Mouse (Mus musculus) frontal cortex, adult 2 months (tissue): ENCODE data around the gene Gtf3c1. TPM values are rescaled to one million over a fixed set of nuclear protein-coding genes. Genes with fewer than 3 reads are reported as not detected.
"Not testable (repeated sequence)": the region's sequence is repeated elsewhere in the genome, so short reads cannot be mapped to it uniquely, and the experiment has no call there.

Experiments used
- DNase-seq, 2 experiments: peaks; one replicate each; pipeline ENCODE4 v3.0.0; 2022; ENCODE audit warnings: low spot score in 1 of 2; ENCODE audit errors: extremely low spot score in 1 of 2
- polyA plus RNA-seq: library from polyadenylated mRNA; depleted of rRNA; stranded (reverse); fragments of >200 nt; gene quantifications from 2 replicates; pipeline ENCODE4 v1.2.3, GENCODE M21; 2012; rRNA removed

Gene Gtf3c1
- polyA plus RNA-seq, result 56.8 and 60.1 TPM in 2 replicates

DNA sequence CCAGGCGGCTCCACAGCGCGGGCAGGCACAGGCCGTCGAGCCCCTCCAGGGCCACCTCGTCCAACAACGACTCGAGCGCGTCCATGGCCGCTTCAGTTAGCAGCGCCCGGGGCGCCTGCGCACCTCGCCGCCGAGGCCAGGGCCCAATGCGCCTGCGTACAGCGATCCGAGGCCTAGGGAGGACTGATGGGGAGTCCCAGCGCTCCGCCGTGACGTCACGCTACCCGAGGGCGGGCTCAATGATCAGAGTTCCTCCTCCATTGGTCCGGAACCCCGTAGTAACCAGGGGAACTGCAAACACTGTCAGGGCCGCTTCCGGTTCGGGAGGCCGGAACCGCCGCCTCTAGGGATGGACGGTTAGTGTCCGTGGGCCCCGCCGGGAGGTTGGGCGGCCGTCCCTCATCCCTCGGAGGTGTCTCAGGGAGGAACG, at the start of gene Gtf3c1, which contains the start of gene D430042O09Rik:
Gene Gtf3c1, minus strand, starts transcription at position 188 of the 430 bp plus-strand sequence.
Gene D430042O09Rik, plus strand, starts transcription at position 296 of the 430 bp plus-strand sequence.
- peak; percentile 99 to 100 for DNase-seq

DNA sequence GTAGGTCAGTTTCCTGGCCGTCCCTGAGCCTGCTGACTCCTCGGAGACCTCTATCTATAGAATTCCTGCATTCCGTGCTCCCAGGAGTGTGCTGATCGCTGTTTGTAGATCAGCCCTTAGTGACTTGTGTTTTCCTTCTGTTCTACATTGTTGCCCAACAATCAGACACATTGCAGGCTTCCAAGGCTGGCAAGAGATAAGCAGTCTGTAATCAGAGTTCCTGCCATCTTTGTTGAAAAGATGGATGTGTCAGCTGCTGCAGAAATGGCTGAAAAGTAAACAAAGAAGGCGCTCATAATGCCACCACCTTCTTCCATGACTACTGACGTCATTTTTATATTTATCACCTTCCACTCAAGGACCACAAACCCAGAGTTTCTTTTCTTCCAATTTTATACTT, 49.2 kb upstream of the Gtf3c1 start:
- no peak for DNase-seq

DNA sequence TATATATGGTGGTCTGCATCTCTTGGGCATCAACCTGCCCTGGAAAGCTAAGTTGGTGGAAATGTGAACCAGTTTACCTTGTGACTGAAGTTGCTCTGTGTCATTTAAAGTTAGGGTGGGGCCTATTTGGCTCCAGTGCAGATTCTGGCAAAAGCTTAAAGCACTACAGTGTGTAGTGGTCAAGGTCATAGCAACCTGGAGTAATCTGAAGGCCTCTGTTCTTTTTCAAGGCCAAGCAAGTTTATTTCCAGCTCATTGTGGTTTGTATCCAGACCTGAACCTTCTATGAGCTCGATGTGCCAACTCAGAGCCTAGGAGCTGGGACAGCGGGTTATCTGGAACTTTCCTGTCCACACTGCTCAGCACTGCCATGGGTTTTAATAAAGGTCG, 45.7 kb upstream of the Gtf3c1 start:
- DNase-seq, result no peak

DNA sequence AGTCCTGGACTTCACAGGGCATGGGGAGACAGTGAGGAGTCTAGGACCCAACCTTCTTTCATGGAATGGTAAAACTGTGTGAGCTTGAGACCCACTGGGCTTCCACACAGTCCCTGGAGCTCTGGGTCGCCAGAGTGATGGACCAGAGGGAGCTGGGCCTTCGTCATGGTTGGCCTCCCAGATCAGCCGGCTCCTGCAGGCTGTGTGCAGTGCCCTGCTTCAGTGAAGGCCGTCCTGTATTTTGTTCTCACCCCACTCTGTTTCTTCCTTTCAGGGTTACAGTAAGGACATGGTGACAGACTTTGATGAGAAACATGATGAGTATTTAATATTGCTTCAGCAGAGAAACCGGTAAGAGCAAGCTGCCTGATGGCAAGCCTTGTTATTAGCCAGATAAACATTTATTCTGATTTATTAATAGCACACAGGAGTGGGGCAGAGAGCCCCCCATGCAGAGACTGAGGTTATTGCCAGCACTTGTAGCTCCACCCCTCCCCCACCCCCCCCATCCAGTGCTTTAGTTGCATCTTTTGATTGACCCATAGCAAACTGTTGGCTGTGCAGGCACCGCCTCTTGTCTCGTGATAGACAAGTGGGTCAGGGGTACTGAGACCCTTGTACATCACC, 45.2 kb upstream of the Gtf3c1 start:
- no peak for DNase-seq

DNA sequence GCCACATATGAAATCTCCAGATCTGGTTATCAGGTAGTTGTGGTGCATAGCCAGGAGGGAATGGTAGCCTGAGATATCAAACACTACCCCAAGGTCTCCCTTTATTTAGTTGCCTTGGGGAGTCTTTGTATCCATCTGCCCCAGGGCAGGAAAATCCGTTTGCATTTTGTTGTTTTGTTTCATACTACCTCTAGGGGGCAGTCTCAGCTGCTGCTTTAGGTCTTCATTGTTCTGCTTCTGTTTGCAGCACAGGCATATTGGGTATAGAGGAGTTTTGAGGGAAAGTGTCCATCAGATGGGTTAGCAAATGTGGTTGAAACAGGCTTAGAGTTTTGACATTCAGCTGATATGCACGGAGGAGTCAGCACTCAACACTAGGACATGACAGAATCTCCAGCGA, 40.6 kb upstream of the Gtf3c1 start:
- DNase-seq, result peak in 1 of 2 experiments; percentile 45

DNA sequence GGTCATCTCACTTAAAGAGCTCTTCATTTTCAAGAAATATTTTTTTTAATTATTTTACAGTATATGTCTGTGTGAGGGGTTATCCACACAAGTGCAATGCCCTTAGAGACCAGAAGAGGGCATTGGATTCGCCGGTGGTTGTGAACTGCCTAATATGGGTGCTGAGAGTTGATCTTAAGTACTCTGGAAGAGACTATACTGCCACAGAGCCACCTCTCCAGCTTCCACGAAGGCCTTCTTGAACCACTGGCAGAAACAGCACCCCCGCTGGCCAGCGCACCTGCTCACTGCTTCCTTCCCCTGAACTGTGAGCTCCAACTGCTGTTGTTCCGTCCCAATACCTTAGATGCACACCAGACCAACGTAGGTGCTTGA, 39.7 kb upstream of the Gtf3c1 start:
- DNase-seq, result no peak

DNA sequence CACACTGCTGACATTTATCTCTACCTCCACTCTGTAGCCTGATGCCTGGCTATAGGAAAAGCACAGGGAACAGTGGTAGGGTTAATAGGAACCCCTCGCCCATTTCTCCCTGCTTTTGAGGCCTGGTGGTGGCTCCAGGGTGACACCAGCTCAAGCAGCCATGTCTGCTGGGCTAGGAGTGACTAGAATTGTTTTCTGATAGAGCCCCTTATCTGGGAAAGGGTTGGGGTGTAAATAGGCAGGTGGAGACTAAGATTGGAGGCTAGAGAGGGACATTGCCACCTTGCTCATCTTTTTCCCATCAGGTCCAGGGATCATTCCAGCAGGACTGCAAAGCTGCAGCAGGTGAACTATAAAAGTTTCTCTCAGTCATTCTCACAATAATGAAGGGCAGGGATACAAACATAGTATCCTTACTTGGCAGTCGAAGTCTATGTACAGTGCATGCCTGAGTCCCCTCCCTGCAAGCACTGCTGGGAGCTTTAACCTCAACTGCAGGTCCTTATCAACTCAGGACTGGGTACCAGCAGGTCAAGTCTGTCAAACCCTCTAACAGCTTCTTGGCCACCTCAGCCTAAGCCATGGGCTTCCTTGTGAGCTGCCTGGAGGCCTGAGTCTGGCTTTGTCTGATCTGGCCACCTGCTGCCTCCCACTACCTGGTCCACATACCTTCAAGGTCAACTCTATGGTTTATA, 39.2 kb upstream of the Gtf3c1 start:
- DNase-seq, result no peak

DNA sequence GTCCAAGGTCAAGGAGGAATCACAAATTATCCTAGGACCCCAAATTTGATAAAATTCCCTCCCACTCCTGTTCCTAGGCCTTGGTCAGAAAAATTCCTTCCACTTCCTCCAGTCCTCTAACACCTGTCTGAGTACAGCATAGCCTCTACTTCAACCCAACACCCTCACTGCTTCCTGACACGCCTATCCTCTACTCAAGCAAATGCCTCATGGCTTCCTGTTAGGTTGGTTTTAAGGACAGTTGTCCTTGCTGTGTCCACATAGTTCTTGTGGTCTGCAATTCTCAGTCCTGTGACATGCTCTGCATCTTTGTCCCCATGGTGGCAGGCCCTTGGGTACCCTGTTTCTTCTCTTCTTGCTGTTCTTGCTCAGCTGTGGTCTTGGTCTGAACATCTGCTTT, 37.2 kb upstream of the Gtf3c1 start:
- DNase-seq, result no peak

DNA sequence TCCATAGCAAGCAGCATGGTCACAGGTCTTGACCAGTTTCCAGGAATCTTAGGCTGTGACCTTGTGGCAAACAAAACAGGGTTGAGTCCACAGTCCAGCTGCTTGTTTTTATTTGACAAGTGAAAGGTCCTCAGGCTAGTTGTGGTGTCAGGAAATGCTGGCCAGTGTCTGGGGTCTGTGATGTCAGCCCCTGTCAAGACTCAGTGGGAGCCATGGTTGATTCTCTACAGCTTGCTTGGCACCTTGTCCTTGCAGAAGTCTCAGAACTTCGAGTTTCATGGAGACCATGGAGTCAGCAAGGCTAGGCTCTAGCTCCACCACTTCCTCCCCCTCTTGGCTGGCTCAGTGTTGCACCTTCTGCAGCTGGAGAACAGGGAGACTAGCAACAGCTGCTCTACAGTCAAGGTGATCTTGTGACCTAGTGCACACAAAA, 33.7 kb upstream of the Gtf3c1 start:
- no peak for DNase-seq

DNA sequence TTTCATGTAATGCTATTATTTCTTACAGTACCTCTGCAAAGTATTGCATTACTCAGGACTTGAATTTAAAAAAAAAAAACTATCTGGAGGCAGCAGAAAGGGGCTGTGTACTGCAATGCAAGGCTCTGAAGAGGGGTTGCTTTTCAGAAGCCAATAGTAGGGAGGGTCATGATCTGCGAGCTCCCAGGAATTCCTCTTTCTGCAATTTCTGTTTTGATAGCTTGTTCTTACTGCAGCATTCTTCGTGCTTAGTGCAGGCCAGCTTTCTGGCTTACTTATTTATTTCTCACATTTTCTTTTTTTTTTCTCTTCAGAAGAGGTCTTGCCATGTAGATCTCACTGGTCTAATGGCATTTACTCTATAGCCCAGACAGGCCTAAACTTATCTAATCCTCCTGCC, 32.9 kb upstream of the Gtf3c1 start:
- DNase-seq, result no peak

DNA sequence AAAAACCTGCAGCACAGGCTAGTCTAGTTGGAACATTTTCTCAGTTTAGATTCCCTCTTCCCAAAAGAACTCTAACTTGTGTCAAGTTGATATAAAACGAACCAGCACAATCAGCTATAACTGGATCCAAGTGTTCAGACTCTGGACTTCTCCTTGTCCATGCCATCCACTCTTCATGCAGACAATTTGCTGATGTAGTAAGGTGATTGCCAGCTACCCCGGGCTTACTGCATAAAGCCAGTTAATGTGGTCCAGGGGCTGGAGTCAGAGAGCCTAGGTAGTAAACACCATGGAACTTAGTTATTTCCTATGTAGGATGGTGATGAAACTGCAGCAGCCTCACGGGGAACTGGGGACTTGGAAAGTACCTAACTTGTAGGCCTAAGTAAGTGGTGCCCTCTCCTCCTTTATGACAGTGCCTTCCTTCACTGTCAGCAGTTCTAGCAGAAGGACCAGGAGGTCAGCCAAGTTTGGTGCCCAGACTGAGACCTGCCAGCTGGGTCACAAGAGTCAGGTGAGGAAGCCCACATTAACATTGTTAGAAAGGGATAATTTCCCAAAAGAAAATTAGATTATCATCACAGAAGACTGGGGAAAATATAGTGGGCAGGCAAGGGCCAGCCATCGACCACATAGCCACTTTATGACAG, 28.9 kb upstream of the Gtf3c1 start:
- no peak for DNase-seq

DNA sequence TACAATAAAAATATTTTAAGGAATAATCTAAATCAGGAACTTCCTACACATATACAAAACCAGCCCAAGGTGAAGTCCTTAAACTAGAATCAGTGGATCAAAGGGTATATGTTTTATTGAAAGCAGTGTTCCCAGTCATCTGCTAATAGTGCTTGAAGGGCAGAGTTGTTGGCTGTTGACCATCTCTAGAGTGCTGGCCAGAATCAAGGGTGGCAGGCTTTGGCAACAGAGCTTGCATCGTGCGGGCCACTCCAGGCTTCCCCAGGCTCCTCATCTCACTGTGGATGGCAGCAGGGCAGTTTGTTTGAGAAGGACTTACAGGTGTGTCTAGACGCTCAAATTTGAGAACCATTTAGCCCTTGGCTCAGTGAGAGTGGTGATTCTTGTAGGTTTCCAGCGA, 26.2 kb upstream of the Gtf3c1 start:
- DNase-seq, result no peak

DNA sequence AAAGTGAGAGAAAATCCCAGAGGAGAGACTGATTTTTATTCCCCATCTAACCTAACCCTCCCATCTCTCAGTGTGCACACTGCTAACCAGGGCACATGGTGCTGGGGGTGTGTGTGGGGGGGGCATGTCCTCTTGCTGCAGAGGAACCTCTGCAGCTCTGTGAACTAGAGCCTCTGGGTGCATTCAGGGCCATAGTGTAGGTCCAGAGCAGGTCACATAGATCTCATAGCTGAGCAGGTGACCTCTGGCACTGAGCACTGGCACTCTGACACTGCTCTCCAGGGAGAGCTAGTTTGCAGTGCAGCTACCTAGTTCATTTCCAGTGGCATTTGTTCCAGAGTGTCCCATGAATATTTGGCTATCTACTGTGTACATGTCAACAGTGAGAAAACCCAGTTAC, 24.1 kb upstream of the Gtf3c1 start:
- no peak for DNase-seq

DNA sequence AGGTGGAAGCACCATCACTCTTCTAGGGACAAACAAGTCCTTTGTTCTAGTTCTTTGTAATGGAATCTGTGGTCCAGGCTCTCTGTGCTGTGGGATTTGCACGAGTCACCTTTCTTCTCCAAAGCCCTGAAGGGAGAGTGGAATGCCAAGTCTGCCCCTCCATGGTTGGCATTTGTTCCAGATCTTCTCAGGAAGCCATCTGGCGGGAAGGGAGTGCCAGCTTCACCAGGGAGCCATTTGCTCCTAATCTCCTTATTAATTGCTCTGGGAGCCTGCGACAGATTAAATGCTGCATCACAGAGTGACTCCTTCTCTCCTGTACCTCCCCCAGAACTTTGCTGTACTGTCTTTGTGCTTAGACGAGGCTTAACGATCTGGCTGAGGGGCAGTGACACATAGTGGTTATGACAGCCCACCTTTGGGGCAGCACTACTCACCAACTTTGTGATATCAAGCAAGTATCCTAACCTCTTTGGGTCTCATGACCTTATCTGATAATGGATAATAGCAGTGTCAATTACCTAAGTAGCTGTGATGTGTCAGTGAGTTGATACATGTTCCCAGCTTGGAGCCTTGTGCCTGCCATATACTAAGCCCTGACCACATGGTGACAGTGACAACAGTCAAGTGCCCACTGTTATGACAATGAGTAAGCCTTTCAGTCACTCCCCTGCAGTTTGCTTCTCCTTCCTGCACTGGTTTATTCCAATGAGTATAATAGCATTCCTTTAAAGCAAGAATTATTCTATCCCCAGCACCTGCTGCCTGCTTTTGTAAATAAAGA, 15.8 kb upstream of the Gtf3c1 start:
- DNase-seq, result peak in 1 of 2 experiments; percentile 39

DNA sequence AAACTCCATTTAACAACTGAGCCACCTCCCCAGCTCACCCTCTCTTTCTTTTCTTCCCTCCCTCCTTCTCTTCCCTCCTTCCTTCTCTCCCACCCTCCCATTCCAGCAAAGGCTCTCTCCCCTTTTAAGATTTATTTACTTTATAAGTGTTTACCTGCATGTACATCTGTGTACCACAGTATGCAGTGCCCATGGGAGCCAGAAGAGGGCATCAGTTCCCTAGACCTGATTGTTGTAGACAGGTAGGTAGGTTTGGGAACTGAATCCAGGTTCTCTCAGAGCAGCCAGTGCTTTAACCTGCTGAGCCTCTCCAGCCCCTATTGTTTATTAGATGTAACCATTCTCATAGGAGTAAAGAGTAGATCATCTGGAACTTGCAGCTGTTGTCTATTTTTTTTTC, 14.5 kb upstream of the Gtf3c1 start:
- no peak for DNase-seq

DNA sequence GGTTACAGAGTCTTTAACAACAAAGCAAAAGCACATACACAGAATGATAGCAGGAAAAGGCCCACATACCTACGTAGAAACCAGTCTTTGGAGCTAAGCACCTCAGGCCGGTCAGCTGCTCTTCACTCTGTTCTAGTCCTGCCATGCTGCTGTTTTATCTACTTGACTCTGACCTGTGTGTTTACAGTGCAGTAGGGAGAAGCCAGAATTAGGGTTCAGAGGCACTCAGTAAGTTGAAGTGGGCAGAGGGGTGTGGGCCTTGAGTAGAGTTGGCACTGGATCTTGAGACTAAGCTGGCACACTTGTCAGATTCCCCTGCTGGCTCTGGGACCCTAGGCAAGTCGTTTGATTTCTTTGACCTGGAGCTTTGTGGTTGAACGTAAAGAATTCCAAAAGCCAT, 13.5 kb upstream of the Gtf3c1 start:
- DNase-seq, result no peak

DNA sequence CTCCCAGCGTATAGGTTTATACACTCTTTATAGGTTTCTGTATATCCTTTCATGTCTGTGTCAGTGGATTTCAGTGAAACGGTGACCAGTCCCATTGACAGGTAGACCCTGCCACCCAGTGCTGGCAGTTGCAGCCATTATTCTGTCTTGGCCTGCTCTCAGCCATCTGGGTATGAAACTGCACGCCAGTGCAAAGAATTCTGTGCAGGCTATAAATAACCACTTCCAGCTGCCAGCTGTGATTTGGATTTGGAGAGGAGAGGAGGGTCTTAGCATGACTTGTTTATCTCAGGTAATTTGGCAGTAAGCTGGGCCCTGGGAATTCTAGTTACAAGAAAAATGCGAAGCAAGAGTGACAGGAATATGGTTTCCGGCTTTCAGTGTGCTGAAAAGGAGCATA, 12.8 kb upstream of the Gtf3c1 start:
- no peak for DNase-seq

DNA sequence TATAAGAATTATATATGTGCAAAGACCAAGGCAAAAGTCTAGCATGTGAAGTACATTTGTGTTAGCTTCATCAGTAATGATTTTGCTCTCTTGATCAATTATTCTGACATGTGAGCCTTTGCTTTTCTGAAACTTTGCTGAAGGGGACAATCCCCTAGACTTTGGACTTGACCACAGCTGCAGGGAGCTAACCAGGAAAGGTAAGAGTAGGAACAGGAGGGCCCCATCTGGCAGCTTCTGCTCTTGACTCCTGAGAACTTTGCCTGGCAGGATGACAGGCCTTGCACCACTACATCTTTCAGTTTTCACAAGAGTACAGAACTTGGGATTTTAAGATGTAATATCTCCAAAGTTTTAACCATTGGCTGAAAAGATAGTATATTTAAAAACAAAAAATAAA, 10.0 kb upstream of the Gtf3c1 start:
- no peak for DNase-seq

DNA sequence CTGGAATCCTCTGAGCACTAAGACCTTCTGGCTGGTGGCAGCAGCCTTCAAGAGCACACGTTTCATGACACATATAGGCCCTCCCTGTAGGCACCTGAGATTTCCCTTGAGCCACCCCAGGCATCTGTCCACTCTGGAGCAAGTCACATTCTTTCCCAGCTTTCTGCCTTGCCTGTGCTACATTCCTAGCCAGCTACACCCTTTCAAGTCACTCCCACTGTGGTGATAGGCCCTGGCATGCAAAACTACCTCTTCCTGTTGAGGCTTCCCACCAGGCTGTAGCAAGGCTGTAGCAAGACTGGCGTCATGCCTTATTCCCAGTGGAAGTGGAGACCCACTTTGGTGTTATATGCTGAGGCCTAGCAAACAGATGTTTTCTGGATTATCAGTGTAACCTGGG, 9.1 kb upstream of the Gtf3c1 start:
- DNase-seq, result no peak

DNA sequence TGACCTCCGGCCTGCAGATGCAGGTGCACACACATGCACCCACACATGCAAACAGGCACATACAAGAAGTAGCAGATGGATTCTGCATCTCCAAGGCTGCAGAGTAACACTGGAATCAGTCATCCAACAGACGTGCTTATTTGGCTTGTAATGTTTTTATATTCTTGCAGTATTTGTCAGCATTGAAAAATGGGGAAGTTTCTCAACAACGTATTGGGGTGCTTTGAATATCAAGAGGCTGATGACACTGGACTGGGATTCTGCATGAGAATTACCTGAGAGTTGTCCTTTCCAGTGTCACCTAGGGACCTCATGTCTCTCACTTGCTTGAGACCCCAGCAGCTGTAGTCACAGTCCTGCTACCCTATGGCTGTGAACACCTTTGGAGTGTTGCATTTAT, 7.2 kb upstream of the Gtf3c1 start:
- DNase-seq, result no peak

DNA sequence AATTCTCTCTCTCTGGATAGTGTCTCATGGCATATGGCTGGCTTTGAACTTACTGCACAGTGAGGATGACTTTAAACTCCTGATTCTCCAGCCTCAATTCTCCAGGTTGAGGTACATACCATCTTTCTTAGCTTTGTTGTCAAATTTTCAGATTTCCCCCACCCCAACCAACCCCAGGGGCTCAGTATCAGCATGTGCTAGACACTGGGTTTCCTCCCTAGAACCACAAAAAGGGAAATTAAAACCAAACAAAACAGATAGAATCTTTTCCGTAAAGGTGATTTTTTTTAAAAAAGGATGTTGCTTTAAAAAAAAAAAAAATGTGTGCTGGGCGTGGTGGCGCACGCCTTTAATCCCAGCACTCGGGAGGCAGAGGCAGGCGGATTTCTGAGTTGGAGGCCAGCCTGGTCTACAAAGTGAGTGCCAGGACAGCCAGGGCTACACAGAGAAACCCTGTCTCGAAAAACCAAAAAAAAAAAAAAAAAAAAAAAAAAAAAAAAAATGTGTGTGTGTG, 6.0 kb upstream of the Gtf3c1 start:
- DNase-seq, result not testable (repeated sequence)
